Mouse (Mus musculus): Measurements from ENCODE around the gene Gm10666. TPM values are rescaled to one million over a fixed set of nuclear protein-coding genes. Genes with fewer than 3 reads are reported as not detected.
"Not testable (repeated sequence)": the region's sequence is repeated elsewhere in the genome, so short reads cannot be mapped to it uniquely, and the experiment has no call there.

The Gm10666 gene
- not detected in 2 replicates for polyA plus RNA-seq (2012; rRNA removed)

- DNase-seq (ENCODE audit: low spot score): not testable (repeated sequence)
These were observed at the start of gene Gm10666 for GRCm38 (mm10) chr7:22134641-22135040. Gm10666 (minus strand) TSS chr7:22134741.

GRCm38 (mm10) chr7:22163935-22164334 lies 29.4 kb upstream of the Gm10666 start, which contains the start of gene Vmn1r142:
Vmn1r142 (minus strand) TSS chr7:22164035.
- DNase-seq (ENCODE audit: low spot score): not testable (repeated sequence)

GRCm38 (mm10) chr7:22118145-22118544 lies 16.4 kb downstream of the Gm10666 start, which contains the start of gene Gm16451:
Gm16451 (minus strand) TSS chr7:22118245.
- DNase-seq (ENCODE audit: low spot score): not testable (repeated sequence)

Other genes with a start within 250 kb of the Gm10666 start
- not detected in 2 replicates for gene Gm5891, start 213.4 kb downstream of the Gm10666 start, polyA plus RNA-seq (2012; rRNA removed)
- not detected in 2 replicates for gene Vmn1r137, start 140.2 kb downstream of the Gm10666 start, polyA plus RNA-seq (2012; rRNA removed)
- gene Vmn1r138, start 105.8 kb downstream of the Gm10666 start, polyA plus RNA-seq (2012; rRNA removed): not detected in 2 replicates
- not detected in 2 replicates for gene Gm6176, start 78.4 kb downstream of the Gm10666 start, polyA plus RNA-seq (2012; rRNA removed)
- not detected in 2 replicates for gene Vmn1r139, start 65.7 kb downstream of the Gm10666 start, polyA plus RNA-seq (2012; rRNA removed)
- gene Gm16451, start 16.5 kb downstream of the Gm10666 start, polyA plus RNA-seq (2012; rRNA removed): not detected in 2 replicates
- not detected in 2 replicates for gene Vmn1r142, start 29.3 kb upstream of the Gm10666 start, polyA plus RNA-seq (2012; rRNA removed)
- not detected in 2 replicates for gene Vmn1r143, start 54.6 kb upstream of the Gm10666 start, polyA plus RNA-seq (2012; rRNA removed)
- not detected in 2 replicates for gene Gm8653, start 66.5 kb upstream of the Gm10666 start, polyA plus RNA-seq (2012; rRNA removed)
- gene Gm8453, start 94.7 kb upstream of the Gm10666 start, polyA plus RNA-seq (2012; rRNA removed): not detected in 2 replicates
- not detected in 2 replicates for gene Gm4187, start 195.0 kb upstream of the Gm10666 start, polyA plus RNA-seq (2012; rRNA removed)
- not detected in 2 replicates for gene Gm8660, start 236.3 kb upstream of the Gm10666 start, polyA plus RNA-seq (2012; rRNA removed)